Mouse (Mus musculus) mature B cell (primary cell): ENCODE measurements around the gene Klc1.
"Not testable (repeated sequence)": the region's sequence is repeated elsewhere in the genome, so short reads cannot be mapped to it uniquely, and the experiment has no call there.

Experiments used
- in situ Hi-C: fragments of 300-500 bp; cut with MboI; formaldehyde crosslinking; loops from 2 replicates; pipeline ENCODE4 v1.14.3; 2019

Klc1 gene

GRCm38 (mm10) chr12:111758381-111759175 is at the start of gene Klc1:
TSS of gene Klc1 (plus strand) at chr12:111758849.
- in situ Hi-C loops, result no loop called here

GRCm38 (mm10) chr12:111710091-111710490 is 48.6 kb upstream of the Klc1 start:
- in situ Hi-C loops, result no loop called here

- in situ Hi-C loops, result no loop called here
Observed at GRCm38 (mm10) chr12:111712476-111712875, 46.2 kb upstream of the Klc1 start.

- in situ Hi-C loops, result no loop called here
Observed at GRCm38 (mm10) chr12:111713004-111713651, 45.5 kb upstream of the Klc1 start, which contains the start of the genes Bag5 and Apopt1. TSS of gene Bag5 (minus strand) at chr12:111713257. TSS of gene Apopt1 (plus strand) at chr12:111713261.

GRCm38 (mm10) chr12:111713880-111714279 is 44.8 kb upstream of the Klc1 start:
- in situ Hi-C loops, result not testable (repeated sequence)

GRCm38 (mm10) chr12:111716505-111716904 is 42.1 kb upstream of the Klc1 start:
- in situ Hi-C loops, result no loop called here

GRCm38 (mm10) chr12:111718656-111719055 is 40.0 kb upstream of the Klc1 start:
- in situ Hi-C loops, result no loop called here

GRCm38 (mm10) chr12:111720222-111720621 is 38.4 kb upstream of the Klc1 start:
- in situ Hi-C loops, result no loop called here

GRCm38 (mm10) chr12:111722654-111723053 is 36.0 kb upstream of the Klc1 start:
- in situ Hi-C loops, result no loop called here

- in situ Hi-C loops, result no loop called here
Observed at GRCm38 (mm10) chr12:111724638-111725337, 33.9 kb upstream of the Klc1 start.

GRCm38 (mm10) chr12:111725338-111726121 is 33.1 kb upstream of the Klc1 start:
- in situ Hi-C loops, result no loop called here

- in situ Hi-C loops, result no loop called here
Observed at GRCm38 (mm10) chr12:111726122-111726463, 32.6 kb upstream of the Klc1 start.

GRCm38 (mm10) chr12:111727956-111728355 is 30.7 kb upstream of the Klc1 start:
- in situ Hi-C loops, result no loop called here

GRCm38 (mm10) chr12:111731822-111732807 is 26.5 kb upstream of the Klc1 start:
- in situ Hi-C loops, result no loop called here

- in situ Hi-C loops, result no loop called here
Observed at GRCm38 (mm10) chr12:111732921-111733320, 25.7 kb upstream of the Klc1 start.

- in situ Hi-C loops, result no loop called here
Observed at GRCm38 (mm10) chr12:111734912-111735311, 23.7 kb upstream of the Klc1 start.

- in situ Hi-C loops, result not testable (repeated sequence)
Observed at GRCm38 (mm10) chr12:111736676-111737075, 22.0 kb upstream of the Klc1 start.

- in situ Hi-C loops, result no loop called here
Observed at GRCm38 (mm10) chr12:111737370-111737769, 21.3 kb upstream of the Klc1 start.

- in situ Hi-C loops, result no loop called here
Observed at GRCm38 (mm10) chr12:111738754-111739153, 19.9 kb upstream of the Klc1 start.

GRCm38 (mm10) chr12:111741338-111741737 is 17.3 kb upstream of the Klc1 start:
- in situ Hi-C loops, result no loop called here

GRCm38 (mm10) chr12:111743419-111743818 is 15.2 kb upstream of the Klc1 start:
- in situ Hi-C loops, result no loop called here
